Mouse (Mus musculus) erythroblast, adult 5-6 weeks (primary cell): ENCODE data around the gene Cask. TPM values are rescaled to one million over a fixed set of nuclear protein-coding genes. Genes with fewer than 3 reads are reported as not detected.

Experiments used
- ATAC-seq: replicated peaks from 2 replicates; pipeline ENCODE4 v1.8.0; 2016; ENCODE audit warnings: moderate number of reproducible peaks, mild to moderate bottlenecking, moderate TSS enrichment, inconsistent platforms; ENCODE audit not compliant: poor library complexity, low FRiP score, severe bottlenecking
- total RNA-seq, 2 experiments: library from RNA; stranded (forward) in 1 of 2; stranded (reverse) in 1 of 2; fragments of 150-400 nt in 1 of 2; fragments of 200-764, 138-1000 nt in 1 of 2; gene quantifications; 2 replicates each; pipeline versions ENCODE4 v1.2.3 to v1.2.4; 2015 to 2017; ENCODE audit warnings: low replicate concordance in 2 of 2

Cask gene
- total RNA-seq, 2 experiments from 2014 or later: 4.1 to 25.0 TPM

DNA sequence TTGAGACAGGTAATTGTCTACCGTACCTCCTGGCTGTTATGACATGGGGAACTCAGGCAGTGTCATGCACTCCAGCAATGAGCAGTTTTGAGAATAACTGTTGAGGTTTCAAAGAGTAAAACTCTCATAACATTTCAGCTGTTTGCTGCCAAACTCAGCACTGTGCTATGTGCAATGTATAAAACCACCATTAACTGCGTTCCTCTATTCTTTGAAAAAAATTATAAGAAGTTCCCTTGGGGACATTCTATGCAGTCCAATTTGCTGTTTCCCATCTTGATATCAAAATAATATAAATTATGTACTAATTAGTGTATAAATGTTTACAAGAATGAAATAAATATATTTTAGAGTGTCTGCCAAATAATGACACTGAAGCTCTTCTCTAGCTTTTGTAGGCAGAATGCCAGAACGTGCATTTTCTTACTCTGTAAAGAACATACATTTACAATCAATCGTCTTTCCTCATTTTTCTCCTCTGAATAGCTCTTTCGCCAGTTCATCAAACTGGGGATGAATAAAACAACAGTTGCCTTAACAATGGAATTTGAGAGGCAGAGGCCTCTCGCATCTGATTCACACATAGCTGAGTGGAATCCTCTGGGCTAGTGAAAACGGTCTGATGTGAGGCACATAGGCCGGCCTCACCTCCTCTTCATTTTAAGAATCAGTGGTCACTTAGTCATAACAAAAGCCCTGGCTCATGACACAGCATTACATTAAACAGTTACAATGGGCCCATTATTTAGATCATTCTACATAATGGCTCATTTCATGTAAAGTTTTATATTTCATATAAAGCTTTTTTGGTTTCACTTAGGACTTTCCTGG lies 125.4 kb downstream of the Cask start:
- ATAC-seq: no peak

DNA sequence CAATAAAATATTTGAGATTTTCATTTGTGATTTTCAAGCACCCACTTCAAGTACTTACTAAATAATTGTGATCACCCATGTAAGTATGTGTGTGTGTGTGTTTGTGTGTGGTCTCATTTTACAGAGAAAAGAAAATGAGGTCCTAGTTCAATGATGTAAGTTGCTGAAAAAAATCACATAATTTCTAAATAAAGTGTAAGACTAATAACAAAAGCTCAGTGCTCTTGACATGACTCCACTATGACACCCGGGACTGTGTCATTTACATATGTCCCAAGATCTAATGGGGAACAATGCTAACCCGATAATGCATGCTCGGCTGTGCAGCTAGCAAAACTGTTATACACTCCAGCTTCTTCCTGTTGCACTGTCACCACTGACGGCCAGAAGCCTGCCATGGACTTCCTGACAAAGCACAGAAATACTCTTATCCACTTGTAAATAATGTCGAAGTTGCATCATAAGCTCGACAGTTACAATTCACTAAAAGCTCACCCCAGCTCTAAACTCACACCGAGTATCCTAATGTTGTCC lies 130.8 kb downstream of the Cask start:
- ATAC-seq: no peak

DNA sequence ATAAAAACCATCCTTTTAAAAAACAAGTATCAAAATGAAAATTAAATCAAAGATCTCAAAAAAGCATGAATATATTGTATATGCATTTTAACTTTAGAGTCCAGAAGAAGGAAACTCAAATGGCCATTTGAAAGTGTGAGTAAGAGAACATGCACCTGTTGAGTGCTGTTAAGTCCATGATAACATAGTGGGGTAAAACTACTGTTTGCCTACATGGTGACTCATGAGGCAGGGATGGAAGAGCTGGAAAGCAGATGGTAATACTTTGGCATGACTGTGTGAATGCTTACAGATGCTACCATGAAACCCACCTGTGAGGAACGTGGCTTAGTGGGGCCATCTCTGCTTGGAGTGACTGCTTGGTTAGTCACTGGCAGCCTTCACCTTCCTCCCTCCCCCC lies 132.9 kb downstream of the Cask start:
- ATAC-seq: no peak

DNA sequence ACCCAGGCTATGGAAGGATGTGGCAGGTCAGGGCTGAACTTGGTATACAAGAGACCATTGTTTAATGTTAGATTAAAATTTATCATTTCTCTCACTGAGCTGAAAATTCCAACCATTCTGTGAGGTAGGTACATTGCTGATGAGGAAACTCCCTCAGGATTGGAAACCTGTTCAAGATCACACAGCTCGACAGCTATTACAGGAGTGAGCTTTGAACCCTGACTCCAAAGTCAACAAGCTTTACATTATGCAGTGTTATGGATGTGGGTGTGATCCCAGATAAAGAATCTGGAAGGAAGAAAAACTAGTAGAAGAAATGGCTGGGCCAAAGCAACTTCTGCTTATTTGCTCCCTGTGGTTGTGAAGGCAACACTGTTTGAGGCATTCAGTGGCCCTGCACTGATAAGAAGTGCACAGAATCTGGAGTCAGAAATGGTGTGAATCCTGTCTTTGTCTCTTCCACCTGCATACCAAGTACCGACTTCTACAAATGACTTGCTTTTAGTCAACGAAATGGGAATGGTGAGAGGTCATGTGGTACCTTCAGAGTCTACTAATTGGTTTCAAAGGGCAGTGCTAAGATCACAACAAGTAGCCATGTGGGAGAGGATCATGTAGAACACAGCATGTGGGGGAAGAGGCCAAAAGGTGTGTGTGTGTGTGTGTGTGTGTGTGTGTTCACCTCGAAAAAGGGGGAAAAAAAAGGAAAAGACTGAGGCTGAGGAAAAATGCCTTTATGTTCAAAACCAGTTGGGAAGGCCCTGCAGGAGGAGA lies 134.2 kb downstream of the Cask start:
- no peak for ATAC-seq

DNA sequence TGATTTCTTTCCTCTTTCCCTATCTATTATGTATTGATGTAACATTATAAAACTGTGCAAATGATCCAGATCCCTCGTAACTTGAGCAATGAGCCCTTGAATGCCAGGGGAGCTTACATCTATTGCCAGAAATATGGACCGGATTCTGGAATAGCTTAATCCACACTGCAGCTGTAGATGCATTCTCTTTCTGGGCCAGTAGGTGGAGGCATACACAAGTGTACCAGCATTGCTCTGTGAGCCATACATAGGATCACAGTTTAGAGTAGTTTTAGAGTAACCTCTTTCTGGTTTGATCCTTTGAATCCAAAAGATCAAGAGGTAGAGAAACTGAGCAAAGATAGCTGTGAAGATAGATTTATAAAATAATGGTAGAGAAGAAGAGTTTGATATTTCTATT lies 141.0 kb downstream of the Cask start:
- ATAC-seq: no peak

DNA sequence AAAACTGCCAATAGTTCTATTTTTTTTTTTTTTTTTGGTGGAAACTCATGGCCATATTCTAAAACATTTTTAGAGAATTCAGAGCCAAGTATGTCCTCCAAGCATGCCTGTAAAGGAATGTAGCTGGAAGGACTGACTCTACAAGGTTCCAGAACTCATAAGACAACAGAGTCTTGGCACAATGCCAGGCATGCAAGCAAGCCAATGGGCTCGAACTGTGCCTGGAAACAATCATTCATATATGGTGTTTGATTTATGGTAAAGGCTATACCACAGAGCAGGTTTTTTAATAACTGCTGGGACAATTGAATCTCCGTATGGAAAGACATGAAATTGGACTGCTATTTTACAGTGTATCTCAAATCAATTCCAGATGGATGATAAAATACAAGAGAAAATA lies 146.1 kb downstream of the Cask start:
- ATAC-seq: no peak

- ATAC-seq: no peak
Observed at GRCm38 (mm10) chrX:13700681-13701080, 150.5 kb downstream of the Cask start.

GRCm38 (mm10) chrX:13691865-13692264 lies 159.3 kb downstream of the Cask start:
- ATAC-seq: no peak

DNA sequence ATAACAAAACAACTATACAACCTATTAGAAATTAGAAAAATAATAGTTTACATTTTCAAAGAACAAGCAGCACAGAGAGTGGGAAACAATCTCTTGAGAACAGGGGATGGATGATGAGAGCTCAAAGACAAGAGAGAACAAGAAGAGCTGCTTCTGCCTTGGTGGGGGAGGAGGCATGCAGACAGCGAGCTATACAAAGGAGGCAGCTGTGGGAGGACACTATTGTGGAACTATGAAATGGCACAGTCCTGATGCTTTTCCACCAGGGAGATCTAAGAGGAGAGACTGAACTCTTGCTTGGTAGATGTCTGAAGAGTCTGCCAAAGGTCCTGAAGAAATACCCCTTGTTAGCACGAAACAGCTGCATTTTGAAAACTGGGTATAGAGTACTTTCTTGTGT lies 162.8 kb downstream of the Cask start:
- ATAC-seq: no peak

DNA sequence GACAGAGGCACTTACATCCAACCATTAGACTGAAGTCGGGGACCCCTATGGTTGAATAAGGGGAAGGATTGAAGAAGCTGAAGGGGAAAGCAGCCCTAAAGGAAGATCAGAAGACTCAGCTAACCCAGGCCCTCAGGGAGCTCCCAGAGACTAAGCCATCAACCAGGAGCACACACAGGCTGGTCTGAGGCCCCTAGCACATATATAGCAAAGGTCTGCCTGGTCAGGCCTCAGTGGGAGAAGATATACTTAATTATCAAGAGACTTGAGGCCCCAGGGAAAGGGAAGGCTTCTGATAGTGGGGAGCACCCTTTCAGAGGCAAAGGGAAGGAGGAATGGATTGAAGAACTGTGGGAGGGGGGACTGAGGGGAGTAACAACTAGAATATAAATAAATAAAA lies 164.6 kb downstream of the Cask start:
- ATAC-seq: no peak

DNA sequence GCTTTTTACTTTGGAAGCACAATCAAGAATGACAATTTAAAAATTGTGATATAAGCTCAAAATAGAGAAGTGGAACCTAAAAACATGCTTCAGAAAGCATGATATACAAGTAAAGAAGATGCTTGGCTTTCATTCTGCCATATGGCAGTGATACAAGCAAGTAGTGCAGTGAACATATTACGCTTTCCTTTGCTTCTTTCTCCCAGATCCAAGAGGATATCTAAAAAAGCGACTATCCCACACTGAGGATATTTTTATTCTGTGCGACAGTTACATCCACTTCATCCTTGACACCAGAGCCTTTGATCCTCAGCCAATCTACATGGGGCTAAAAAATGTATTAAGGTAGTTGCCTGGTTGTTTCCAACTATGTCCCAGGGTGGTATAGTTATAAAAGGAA lies 169.4 kb downstream of the Cask start:
- ATAC-seq: no peak

- ATAC-seq: no peak
Observed at GRCm38 (mm10) chrX:13673001-13673400, 178.2 kb downstream of the Cask start.

DNA sequence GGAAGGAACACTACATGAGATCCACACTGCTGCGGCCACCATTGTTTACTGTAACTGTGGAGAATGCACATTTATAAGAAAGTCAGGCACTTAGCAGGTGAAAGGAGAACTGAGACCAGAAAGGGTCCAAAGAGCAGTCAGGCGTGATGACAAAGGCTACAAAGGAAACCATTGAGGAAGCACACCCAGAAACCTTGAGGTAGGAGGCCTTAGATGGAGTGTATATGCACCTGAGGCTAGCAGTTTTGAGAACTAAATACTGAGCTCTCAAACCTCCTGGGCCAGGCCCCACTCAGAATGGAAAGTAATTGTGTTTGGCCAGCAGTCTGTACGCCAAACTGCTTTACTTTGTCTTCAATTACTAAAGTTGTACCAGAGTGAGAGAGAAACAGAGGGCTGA lies 180.8 kb downstream of the Cask start:
- ATAC-seq: no peak

DNA sequence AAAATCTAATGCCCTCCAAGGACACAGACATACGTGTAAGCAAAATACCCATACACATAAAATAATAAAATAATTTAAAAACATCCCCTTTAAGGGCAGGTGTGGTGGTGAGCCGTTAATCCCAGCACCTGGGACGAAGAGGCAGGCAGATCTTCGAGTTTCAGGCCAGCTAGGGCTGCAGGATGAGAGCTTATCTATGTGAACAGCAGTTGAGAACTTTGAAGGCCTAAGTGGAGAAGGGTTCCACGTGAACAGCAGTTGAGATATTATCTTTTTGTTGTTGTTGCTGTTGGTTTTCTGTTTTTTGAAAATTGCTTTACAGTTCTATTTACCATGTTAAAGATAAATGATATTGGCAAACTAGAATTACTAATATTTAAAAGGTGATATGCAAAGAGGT lies 182.3 kb downstream of the Cask start:
- no peak for ATAC-seq

GRCm38 (mm10) chrX:13661063-13661462 lies 190.1 kb downstream of the Cask start, which contains the start of gene Gpr82:
Gpr82 (plus strand) TSS chrX:13661363.
- no peak for ATAC-seq

DNA sequence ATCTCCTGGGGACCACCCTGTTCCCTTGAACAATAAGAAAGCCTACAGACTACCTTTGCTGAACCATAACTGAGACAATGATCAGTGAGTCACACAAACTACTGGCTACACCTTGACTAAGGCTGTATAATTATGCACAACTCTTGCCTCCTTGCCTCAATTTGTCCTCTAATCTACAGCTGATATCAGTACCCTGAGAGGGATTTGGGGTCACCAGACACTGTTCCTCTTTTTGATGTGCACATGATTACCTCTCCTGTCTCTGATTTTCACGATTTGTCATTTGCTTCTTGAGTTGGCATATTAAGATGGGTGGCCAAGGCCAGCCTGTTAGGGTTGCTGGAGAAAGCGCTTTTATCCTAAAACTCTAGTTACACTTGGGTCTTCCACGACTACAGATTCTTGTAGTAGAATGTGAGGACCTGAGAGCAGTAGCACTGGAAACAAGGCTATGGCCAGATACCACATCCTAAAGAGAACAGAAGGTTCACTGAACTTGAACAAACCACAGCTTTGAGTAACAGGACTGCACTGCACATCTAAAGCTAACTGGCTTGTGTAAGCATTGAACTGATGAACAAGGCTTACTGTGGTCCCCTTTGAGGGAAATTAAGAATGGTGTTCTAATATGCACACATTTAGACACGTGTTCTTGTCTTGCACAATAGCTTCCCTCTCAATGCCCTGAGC lies 191.8 kb downstream of the Cask start:
- ATAC-seq: no peak

DNA sequence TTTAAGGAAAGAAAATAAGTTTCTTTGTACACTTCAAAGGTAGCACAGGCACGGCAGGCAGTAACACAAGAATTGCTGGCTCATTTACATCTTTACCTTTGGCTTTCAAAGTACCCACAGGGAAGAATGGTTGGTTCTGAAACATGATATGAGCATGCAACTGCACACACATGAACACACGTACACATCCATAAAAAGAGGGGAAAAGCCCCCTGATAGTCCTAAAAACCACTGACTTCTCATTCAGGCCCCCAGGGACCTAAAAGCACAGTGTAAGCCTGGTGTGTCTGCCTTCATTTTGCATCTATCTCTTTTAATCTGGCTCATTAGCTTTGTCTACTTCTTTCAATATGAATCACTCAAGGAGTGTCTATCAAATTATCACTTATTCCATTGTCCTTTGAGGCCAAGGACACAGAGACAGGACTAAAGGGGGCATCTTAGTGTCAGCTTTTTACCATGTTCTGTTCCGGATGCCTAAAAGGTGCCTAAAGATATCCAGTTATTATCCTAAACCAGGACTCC lies 192.5 kb downstream of the Cask start:
- ATAC-seq: no peak

DNA sequence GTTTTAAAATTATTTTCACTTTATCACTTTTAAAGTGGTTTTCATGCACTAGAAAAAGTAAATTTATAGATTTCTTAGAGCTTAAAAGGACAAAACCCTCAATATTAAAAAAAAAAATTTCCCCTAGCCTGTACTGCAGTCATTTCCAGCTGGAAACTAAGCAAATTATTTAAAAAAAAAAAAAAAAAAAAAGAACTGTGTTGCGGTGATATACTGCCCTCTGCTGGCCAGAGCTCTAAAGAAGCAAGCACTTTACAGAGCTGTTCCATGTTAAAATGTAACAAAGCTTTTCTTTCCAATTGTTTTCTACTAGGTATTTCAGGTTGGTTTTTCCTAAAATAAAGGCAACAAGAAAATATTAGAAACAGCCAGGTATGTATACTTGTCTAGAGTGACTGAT lies 194.4 kb downstream of the Cask start:
- peak; percentile 63; the same call in 1 of the 2 replicates for ATAC-seq

DNA sequence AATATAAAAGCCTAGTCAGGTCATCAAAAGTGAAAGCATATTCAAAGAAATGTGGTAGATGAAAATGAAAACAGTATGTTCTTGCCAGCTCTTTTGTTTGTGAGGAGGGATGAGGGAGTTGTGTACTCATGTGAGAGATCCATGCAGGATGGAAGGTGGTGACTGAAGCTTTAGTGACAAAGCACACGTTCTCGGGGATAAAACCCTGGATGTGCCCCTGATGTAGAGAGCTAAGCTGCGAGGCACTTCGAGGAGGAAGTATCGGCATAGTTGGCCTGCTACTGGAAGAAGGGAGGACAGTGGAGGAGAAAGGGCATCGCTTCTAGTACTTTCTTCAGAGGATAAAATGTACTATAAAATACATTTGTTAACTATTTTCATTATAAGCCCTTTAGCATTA lies 195.3 kb downstream of the Cask start:
- 0 out of 2 replicates have a peak, but pooled peaks have one; percentile 55 for ATAC-seq

DNA sequence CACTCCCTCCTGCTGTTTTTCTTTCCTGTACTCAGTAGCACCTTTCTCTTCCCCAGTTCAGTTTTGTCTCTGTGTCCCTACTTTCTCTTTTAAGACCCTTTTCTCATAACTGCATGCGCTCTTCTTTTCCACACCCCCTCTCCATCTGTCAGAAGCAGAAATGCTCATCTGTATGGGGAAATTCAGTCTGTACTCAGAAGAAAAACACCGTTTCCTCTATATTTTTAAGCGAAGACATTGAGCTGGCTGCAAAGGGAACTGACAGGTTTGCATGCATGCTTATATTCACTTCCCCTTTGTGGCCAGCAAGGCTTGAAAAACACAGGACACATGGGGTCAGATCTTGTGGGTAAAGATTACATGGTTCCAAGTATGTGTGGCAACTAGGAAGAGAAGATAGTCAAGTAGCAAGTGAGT lies 196.2 kb downstream of the Cask start:
- 0 out of 2 replicates have a peak, but pooled peaks have one; percentile 42 for ATAC-seq
